Mouse (Mus musculus) bone marrow, adult 2 months (tissue): ENCODE results near the gene Dclk1.

ENCODE experiments used
- CTCF ChIP-seq: fragments of 200-500 bp; IDR thresholded peaks from 2 replicates; pipeline ENCODE4 v1.5.1; 2011; ENCODE audit warnings: low read length, control low read depth; ENCODE audit not compliant: control insufficient read depth, insufficient read depth
- POLR2A ChIP-seq: fragments of 200-500 bp; IDR thresholded peaks from 2 replicates; pipeline ENCODE4 v1.6.1; 2011; ENCODE audit warnings: low read depth, mild to moderate bottlenecking, control low read depth, low read length, borderline replicate concordance; ENCODE audit not compliant: control insufficient read depth

DNA sequence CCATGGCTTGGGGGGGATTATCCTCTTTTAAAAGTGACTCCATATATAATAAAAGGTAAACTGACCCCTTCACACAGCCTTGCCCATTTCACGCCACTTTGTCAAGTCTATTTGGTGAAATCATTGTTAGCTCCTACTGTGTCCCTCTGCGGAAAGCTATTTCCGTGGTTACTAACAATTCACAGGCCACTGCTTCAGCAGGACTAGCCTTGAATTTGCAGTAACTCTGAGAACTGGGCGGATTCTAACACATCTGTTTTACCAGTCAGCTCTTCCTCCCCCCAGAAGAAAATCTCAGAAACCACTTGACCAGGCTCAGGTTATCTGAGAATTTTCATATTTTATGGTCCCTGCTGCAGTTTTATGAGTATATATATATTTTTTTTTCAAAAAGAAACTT is 253.7 kb downstream of the Dclk1 start:
- TF ChIP-seq CTCF (no peak), POLR2A (no peak)
